Mouse (Mus musculus): Measurements from ENCODE around the gene Kcna6. TPM values are rescaled to one million over a fixed set of nuclear protein-coding genes. Genes with fewer than 3 reads are reported as not detected.

Gene Kcna6
- total and polyA plus RNA-seq, 2 experiments from 2014 or later, result 26.9 to 91.7 TPM

DNA sequence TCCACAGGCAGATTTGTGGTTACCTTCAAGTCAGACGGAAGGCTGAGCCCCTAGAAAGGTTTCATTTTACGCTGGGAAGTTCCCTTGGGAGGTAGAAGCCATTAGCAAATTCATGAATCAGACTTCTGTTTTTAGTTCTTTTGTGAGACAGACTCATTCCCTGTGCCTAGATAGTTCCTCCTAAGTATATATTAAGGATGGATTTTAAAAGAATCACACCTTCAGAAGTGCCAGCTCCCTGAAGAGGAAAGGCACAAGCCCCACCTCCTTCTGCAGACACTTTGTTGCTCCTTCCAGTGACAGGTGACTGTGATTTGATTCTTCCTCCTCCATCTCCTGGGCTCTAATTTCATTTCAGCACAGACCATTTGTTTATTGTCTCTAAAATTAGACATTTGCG, 2.1 kb upstream of the Kcna6 start:
- TF ChIP-seq CTCF (IDR thresholded peaks at IDR 0.05), result no peak
- H3K4me2 ChIP-seq (ENCODE audit: low read depth, low read length, poor library complexity, severe bottlenecking), result no peak overlapping the region
- no peaks in the 10 kb centered on the region for H3K27me3 ChIP-seq (ENCODE audit: insufficient read depth, low read length)
- 55% methylated on average over 3 of the region's 3 CpGs for WGBS
- no peak overlapping the region for H3K4me3 ChIP-seq (ENCODE audit: low read depth, low read length)
- no peaks in the 10 kb centered on the region for H3K9me3 ChIP-seq (ENCODE audit: low read length)
- H3K36me3 ChIP-seq (ENCODE audit: insufficient read depth, low read length), result no peaks in the 10 kb centered on the region; the same call in 1 of the 2 replicates
- no peak for DNase-seq (ENCODE audit: low spot score)
- H3K27ac ChIP-seq (ENCODE audit: low read depth, low read length), result no peak overlapping the region
- no peak for ATAC-seq (ENCODE audit: low FRiP score)
- no peaks in the 10 kb centered on the region for H3K4me1 ChIP-seq (ENCODE audit: insufficient read depth, low read length)
- no peak overlapping the region for H3K9ac ChIP-seq (replicated peaks; ENCODE audit: low read length, poor library complexity, severe bottlenecking)

DNA sequence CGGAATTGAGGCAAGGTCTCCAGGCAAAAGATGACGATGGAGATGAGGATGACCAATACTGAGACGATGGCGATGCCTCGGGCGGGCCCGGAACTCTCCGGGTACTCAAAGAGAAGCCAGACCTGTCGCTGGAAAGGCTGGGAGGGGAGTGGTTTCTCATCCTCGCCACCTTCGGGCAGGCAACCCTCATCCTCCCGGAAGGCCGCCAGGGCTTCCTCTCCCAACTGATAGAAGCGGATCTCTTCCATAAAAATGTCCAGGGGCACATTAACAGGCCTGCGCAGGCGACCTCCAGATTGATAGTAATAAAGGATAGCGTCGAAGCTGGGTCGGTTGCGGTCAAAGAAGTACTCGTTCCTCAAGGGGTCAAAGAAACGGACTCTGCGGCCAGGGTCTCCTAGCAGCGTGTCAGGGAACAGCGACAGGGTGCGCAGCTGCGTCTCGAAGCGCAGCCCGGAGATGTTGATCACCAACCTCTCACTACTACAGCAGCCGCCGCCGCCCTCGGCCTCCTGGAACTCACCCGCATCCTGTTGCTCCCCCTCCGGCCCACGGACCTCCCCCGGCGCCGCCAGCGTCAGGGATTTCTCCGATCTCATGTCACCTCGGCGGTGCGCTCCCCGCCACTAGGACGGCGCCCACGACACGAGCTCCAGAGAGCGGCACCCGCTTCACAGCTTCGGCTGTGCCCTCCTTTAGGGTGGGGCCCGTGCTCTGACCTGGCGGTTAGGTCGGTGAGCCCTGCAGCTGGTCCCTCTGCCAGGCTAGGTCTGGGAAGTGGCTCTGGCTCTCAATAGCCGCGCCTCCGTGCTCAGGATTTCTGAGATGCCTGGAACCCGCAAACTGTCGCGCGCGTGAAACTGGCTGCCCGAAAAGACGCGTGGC, 906 bp downstream of the Kcna6 start:
- Histone ChIP-seq H3K4me1 (ENCODE audit: insufficient read depth, low read length) (peaks cover 21% of the 10 kb centered on the region), H3K27ac (ENCODE audit: low read depth, low read length) (peak overlapping the region; percentile 84), H3K9ac (replicated peaks; ENCODE audit: low read length, poor library complexity, severe bottlenecking) (peak overlapping the region; percentile 66), H3K36me3 (ENCODE audit: insufficient read depth, low read length) (no peaks in the 10 kb centered on the region; the same call in 1 of the 2 replicates), H3K4me2 (ENCODE audit: low read depth, low read length, poor library complexity, severe bottlenecking) (peak overlapping the region; percentile 81), H3K4me3 (ENCODE audit: low read depth, low read length) (peak overlapping the region; percentile 62), H3K9me3 (ENCODE audit: low read length) (no peaks in the 10 kb centered on the region), H3K27me3 (ENCODE audit: insufficient read depth, low read length) (no peaks in the 10 kb centered on the region)
- peak; percentile 32 for DNase-seq (ENCODE audit: low spot score)
- peak; percentile 39 for ATAC-seq (ENCODE audit: low FRiP score)
- 2% methylated on average over 67 of the region's 67 CpGs for WGBS
- peak; percentile 44 for TF ChIP-seq CTCF (IDR thresholded peaks at IDR 0.05)

DNA sequence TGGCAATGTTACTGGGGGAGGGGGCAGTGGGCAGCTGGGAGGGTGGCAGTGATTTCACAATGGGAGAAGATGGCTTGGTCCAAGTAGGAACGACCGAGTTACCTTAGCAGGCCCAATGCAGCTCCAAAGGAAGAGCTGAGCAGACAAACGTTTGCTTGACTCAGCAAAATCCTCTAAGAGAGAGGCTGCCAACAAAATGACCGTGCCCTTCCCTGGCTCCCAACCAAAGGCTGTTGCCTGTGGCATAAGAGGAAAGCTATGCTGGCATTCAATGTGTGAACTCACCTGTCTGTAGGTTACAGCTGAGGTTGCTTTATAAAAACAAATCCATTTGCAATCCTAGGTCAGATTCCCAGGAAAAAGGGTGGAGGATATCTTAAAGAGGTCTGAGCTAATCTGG, 3.5 kb downstream of the Kcna6 start:
- H3K9ac ChIP-seq (replicated peaks; ENCODE audit: low read length, poor library complexity, severe bottlenecking), result no peak overlapping the region
- H3K4me3 ChIP-seq (ENCODE audit: low read depth, low read length), result no peak overlapping the region
- DNase-seq (ENCODE audit: low spot score), result no peak
- TF ChIP-seq CTCF (IDR thresholded peaks at IDR 0.05), result no peak
- no peaks in the 10 kb centered on the region for H3K27me3 ChIP-seq (ENCODE audit: insufficient read depth, low read length)
- H3K9me3 ChIP-seq (ENCODE audit: low read length), result no peaks in the 10 kb centered on the region
- H3K27ac ChIP-seq (ENCODE audit: low read depth, low read length), result no peak overlapping the region
- ATAC-seq (ENCODE audit: low FRiP score), result no peak
- no peaks in the 10 kb centered on the region; the same call in 1 of the 2 replicates for H3K36me3 ChIP-seq (ENCODE audit: insufficient read depth, low read length)
- WGBS, result 61% methylated on average over 4 of the region's 4 CpGs
- peak overlapping the region; percentile 26; the same call in 1 of the 2 replicates for H3K4me2 ChIP-seq (ENCODE audit: low read depth, low read length, poor library complexity, severe bottlenecking)
- H3K4me1 ChIP-seq (ENCODE audit: insufficient read depth, low read length), result peaks cover 27% of the 10 kb centered on the region

DNA sequence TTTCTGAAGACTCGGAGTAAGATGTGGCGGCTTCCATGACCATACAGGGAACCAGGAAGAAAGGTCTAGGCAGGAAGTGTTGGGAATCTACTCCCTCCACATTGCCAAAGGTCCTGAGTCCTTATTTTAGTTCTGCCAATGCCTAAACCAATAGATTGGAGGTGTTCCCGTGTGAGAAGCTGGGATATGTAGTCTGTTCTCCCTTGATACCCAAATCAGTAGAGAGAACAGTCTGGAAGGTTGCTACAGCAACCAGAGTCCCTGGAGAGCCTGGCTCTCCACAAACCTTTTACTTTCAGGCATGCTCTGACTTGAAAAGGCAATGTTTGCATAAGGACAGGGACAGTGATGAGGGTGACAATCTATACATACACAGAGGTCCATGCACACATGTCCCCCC, 4.7 kb downstream of the Kcna6 start:
- no peak for TF ChIP-seq CTCF (IDR thresholded peaks at IDR 0.05)
- 70% methylated on average over 3 of the region's 3 CpGs for WGBS
- Histone ChIP-seq H3K27ac (ENCODE audit: low read depth, low read length) (no peak overlapping the region), H3K9ac (replicated peaks; ENCODE audit: low read length, poor library complexity, severe bottlenecking) (no peak overlapping the region), H3K36me3 (ENCODE audit: insufficient read depth, low read length) (no peaks in the 10 kb centered on the region; the same call in 1 of the 2 replicates), H3K4me2 (ENCODE audit: low read depth, low read length, poor library complexity, severe bottlenecking) (peak overlapping the region; percentile 50), H3K9me3 (ENCODE audit: low read length) (no peaks in the 10 kb centered on the region), H3K4me1 (ENCODE audit: insufficient read depth, low read length) (peaks cover 31% of the 10 kb centered on the region), H3K27me3 (ENCODE audit: insufficient read depth, low read length) (no peaks in the 10 kb centered on the region), H3K4me3 (ENCODE audit: low read depth, low read length) (no peak overlapping the region)
- ATAC-seq (ENCODE audit: low FRiP score) (no peak), DNase-seq (ENCODE audit: low spot score) (peak; percentile 50)

DNA sequence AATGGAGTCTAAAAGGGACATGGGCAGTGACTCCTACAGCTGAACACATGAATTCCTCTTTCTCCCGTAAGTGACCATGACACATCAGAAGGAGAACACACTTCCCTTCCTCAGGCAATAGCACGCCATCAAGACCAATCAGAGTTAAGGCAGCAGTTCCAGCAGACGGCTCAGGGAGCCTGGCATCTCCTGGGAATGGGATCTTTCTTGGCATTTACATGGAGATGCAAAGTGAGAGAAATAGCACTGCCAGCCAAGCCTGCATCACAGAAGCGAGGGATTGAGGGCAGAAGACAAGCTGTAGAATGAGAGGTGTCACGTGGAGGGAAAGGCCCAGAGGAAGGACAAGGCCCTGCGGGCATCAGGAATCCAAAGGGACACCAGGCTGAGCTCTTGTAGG, 7.8 kb downstream of the Kcna6 start:
- H3K4me1 ChIP-seq (ENCODE audit: insufficient read depth, low read length), result peaks cover 31% of the 10 kb centered on the region
- 72% methylated on average over 6 of the region's 6 CpGs for WGBS
- no peaks in the 10 kb centered on the region for H3K9me3 ChIP-seq (ENCODE audit: low read length)
- TF ChIP-seq CTCF (IDR thresholded peaks at IDR 0.05), result no peak
- no peak overlapping the region for H3K4me3 ChIP-seq (ENCODE audit: low read depth, low read length)
- DNase-seq (ENCODE audit: low spot score) (peak; percentile 25), ATAC-seq (ENCODE audit: low FRiP score) (no peak)
- H3K27me3 ChIP-seq (ENCODE audit: insufficient read depth, low read length), result no peaks in the 10 kb centered on the region
- peak overlapping the region; percentile 50 for H3K4me2 ChIP-seq (ENCODE audit: low read depth, low read length, poor library complexity, severe bottlenecking)
- H3K9ac ChIP-seq (replicated peaks; ENCODE audit: low read length, poor library complexity, severe bottlenecking), result no peak overlapping the region
- H3K27ac ChIP-seq (ENCODE audit: low read depth, low read length), result no peak overlapping the region
- 0 out of 2 replicates have a peak, but pooled peaks cover 5% of the 10 kb centered on the region for H3K36me3 ChIP-seq (ENCODE audit: insufficient read depth, low read length)

DNA sequence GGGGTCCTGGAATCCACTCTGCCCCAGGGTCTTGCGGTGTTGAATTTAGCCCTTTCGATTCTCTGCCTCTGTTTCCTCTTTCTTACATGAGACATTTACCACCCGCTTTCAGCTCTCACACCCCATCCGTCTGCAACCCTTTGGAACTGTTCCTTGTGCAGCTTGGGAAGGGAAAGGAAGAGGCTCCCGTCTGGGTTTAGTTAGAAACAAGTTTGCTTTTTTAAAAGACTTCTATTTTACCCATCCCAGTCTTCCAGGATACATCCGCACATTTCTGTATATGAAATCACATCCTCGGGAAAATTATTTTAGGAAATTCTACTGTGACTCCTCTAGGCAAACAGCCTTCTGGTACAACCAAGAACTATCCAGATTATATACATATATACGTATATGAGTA, 11.7 kb downstream of the Kcna6 start:
- no peak for DNase-seq (ENCODE audit: low spot score)
- TF ChIP-seq CTCF (IDR thresholded peaks at IDR 0.05), result no peak
- Histone ChIP-seq H3K9me3 (ENCODE audit: low read length) (no peaks in the 10 kb centered on the region), H3K4me1 (ENCODE audit: insufficient read depth, low read length) (peaks cover 4% of the 10 kb centered on the region; the same call in 1 of the 2 replicates), H3K9ac (replicated peaks; ENCODE audit: low read length, poor library complexity, severe bottlenecking) (no peak overlapping the region), H3K36me3 (ENCODE audit: insufficient read depth, low read length) (peaks cover 9% of the 10 kb centered on the region; the same call in 1 of the 2 replicates), H3K4me2 (ENCODE audit: low read depth, low read length, poor library complexity, severe bottlenecking) (no peak overlapping the region), H3K4me3 (ENCODE audit: low read depth, low read length) (no peak overlapping the region), H3K27ac (ENCODE audit: low read depth, low read length) (no peak overlapping the region), H3K27me3 (ENCODE audit: insufficient read depth, low read length) (no peaks in the 10 kb centered on the region)
- ATAC-seq (ENCODE audit: low FRiP score), result no peak
- 91% methylated on average over 8 of the region's 8 CpGs for WGBS

Data from midbrain, postnatal 0 days (tissue).